Mouse (Mus musculus) intestine, embryonic 14.5 days (tissue): ENCODE measurements around the gene Fcf1. TPM values are rescaled to one million over a fixed set of nuclear protein-coding genes. Genes with fewer than 3 reads are reported as not detected.

ENCODE experiments used
- ATAC-seq: fragments of 200-750 bp; cut with Nextera tagmentation; replicated peaks from 2 replicates; pipeline ENCODE4 v1.8.0; 2017; ENCODE audit warnings: low read depth, moderate number of reproducible peaks, moderate TSS enrichment, moderate library complexity; ENCODE audit not compliant: low FRiP score, low TSS enrichment
- DNase-seq: peaks from one replicate; pipeline ENCODE4 v3.0.0-alpha.2; 2018; ENCODE audit warnings: low spot score
- H3K27ac ChIP-seq: fragments of 300-500 bp; sonication (generic); 2 replicates; pipeline ENCODE4 v1.5.1; 2014; ENCODE audit warnings: low read depth, mild to moderate bottlenecking, control low read depth
- H3K27me3 ChIP-seq: fragments of 300-500 bp; sonication (generic); replicated peaks from 2 replicates; pipeline ENCODE4 v1.6.1; 2014; ENCODE audit warnings: low read length, control low read depth; ENCODE audit not compliant: control insufficient read depth, insufficient read depth
- H3K36me3 ChIP-seq: fragments of 300-500 bp; sonication (generic); 2 replicates; pipeline ENCODE4 v1.6.1; 2014; ENCODE audit warnings: low read length, control low read depth; ENCODE audit not compliant: control insufficient read depth, insufficient read depth
- H3K4me1 ChIP-seq: fragments of 300-500 bp; sonication (generic); replicated peaks from 2 replicates; pipeline ENCODE4 v1.6.1; 2014; ENCODE audit warnings: low read length, control low read depth, mixed read lengths; ENCODE audit not compliant: control insufficient read depth, insufficient read depth
- H3K4me2 ChIP-seq: fragments of 300-500 bp; sonication (generic); 2 replicates; pipeline ENCODE4 v1.6.1; 2014; ENCODE audit warnings: low read length
- H3K4me3 ChIP-seq: fragments of 300-500 bp; sonication (generic); 2 replicates; pipeline ENCODE4 v1.5.1; 2014; ENCODE audit warnings: low read depth, low read length, control low read depth, mixed read lengths
- H3K9ac ChIP-seq: fragments of 300-500 bp; sonication (generic); 2 replicates; pipeline ENCODE4 v1.6.1; 2014; ENCODE audit warnings: mild to moderate bottlenecking, low read length
- H3K9me3 ChIP-seq: fragments of 300-500 bp; sonication (generic); 2 replicates; pipeline ENCODE4 v1.6.1; 2016; ENCODE audit warnings: low read length, control low read depth; ENCODE audit not compliant: control insufficient read depth
- WGBS: fragments of 180-500 bp; shearing (Covaris S2); extraction: QIAGEN DNeasy Blood & Tissue Kit; methylation state at CpG from one replicate; pipeline ENCODE4 v1.1.7; 2014; 5-methylcytosine and 5-hydroxymethylcytosine counted together
- polyA plus RNA-seq: library from polyadenylated mRNA; unstranded; fragments of >200 nt; fragmentation: Nextera tagmentation; extraction: Ambion mirVana; gene quantifications from 2 replicates; pipeline ENCODE4 v1.2.1, GENCODE M21; 2014

The Fcf1 gene
- polyA plus RNA-seq, 1 experiment from 2014 or later = 144 TPM

DNA sequence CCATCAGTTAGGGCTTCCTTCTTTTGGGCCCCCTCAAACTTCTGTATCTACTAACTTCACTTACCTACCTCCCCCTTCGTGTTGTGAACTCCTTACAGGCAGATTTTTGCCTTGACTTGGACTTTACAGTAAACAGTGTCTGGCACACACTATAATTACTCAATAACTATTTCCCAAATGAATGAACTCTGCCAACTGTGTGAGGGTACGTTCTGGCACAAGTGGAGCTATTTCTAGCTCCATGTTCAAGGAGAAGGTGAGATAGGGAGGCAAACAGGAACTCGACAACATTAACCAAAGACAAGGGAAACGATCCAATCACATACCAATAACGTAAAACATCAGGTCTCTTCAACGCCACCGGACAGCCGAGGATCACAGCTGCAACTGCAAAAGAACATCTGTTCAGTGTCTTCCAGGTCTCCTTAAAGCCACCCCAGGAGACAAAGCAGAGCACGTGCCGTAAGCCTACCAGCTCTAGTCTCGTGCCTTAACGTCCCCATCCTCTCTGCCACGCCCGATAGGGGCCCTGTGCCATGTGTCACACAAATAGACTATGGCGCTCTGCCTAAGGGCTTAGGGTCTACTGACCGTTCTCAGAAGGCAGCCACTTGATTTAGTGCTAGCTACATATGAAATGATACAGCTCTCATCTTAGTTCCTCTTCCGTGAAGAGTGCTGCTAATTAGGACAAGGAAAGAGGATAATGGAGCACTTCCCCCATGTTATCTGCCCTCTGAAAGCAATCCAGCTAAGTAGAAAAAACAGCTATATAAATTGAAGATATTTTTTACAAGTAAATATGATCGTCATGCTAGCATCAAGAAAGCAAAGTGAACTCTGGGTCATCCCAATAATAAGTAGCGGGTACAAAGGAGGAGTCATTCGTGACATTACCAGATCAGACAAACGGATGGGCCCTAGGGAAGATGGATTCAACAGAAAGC lies 27.4 kb upstream of the Fcf1 start:
- WGBS = 82% methylated on average over 21 of the region's 21 CpGs
- Histone ChIP-seq H3K27ac (no peak overlapping the region), H3K4me3 (no peak overlapping the region), H3K9ac (no peak overlapping the region), H3K4me1 (no peaks in the 10 kb centered on the region), H3K4me2 (no peak overlapping the region), H3K27me3 (no peaks in the 10 kb centered on the region), H3K36me3 (peaks cover 49% of the 10 kb centered on the region), H3K9me3 (no peaks in the 10 kb centered on the region)
- DNase-seq = no peak
- ATAC-seq = no peak

DNA sequence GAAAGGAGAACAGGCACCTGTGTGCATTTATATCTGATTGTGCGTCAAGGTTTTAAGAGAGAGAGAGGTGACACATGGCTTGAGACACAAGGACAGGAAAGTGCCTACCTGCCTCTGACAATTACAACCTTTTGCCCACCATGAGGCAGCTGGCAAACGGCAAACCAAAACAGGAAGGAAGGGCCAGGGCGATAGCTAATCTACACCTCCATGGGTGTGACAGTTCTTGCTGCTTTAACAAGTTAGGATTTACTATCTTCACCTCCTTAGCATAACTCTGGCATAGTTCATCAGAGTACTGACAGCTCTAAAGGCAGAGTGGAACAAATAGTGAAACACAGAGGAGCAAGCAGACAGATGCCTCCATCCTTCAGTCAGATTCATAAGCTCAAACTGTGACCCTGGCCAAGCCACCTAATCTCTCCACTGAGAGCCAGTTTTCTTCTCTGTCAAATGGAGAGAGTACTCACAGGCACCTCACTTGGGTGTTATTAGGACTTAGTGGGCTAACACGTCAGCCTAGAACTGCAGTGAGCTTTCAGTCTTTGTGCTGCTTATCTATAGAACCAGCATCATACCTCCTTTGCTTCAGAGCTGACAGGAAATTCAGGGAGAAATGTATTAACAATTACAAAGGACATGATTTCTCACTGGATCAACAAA lies 26.4 kb upstream of the Fcf1 start:
- H3K9me3 ChIP-seq = no peaks in the 10 kb centered on the region
- ATAC-seq (no peak), DNase-seq (no peak)
- no peaks in the 10 kb centered on the region for H3K27me3 ChIP-seq
- no peak overlapping the region for H3K4me3 ChIP-seq
- peaks cover 50% of the 10 kb centered on the region for H3K36me3 ChIP-seq
- H3K9ac ChIP-seq = no peak overlapping the region
- WGBS = 89% methylated on average over 4 of the region's 4 CpGs
- no peak overlapping the region for H3K27ac ChIP-seq
- no peaks in the 10 kb centered on the region for H3K4me1 ChIP-seq
- H3K4me2 ChIP-seq = no peak overlapping the region

DNA sequence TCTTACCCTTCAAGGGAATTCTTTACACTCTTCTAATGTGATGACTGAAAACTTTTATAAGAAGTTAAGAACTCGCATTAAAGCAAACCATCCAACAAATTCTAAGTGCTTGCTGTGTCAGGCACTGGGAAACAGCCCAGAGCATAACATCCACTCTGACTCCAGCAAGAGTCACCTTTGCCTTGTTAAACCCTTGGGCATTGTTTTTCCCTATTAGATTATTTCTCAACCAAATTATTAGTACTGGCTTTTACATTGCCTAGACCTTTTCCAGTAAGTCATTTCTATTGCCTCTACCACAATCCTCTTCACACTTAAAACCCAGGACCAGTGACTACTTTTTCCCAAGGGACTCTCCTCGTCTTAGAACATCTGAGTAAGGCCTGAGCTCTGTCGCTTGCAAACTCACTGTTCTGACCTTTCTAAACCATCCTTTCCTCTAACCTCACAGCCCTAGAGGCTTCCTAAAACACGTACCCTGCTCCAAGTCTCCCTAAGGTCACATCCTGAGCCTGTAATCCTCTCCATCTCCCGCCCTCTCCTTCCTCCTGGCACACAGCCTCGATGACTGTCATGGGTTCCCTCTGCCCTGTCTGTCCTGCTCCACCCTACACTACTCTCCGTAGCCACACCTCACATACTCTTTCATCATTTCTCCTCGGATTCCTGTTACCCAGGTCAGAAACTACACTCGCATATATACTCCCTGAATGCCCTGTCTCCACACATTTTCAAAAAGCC lies 25.7 kb upstream of the Fcf1 start:
- H3K27me3 ChIP-seq = no peaks in the 10 kb centered on the region
- H3K9me3 ChIP-seq = no peaks in the 10 kb centered on the region
- no peak overlapping the region for H3K4me2 ChIP-seq
- ATAC-seq (no peak), DNase-seq (no peak)
- H3K36me3 ChIP-seq = peaks cover 51% of the 10 kb centered on the region
- no peak overlapping the region for H3K27ac ChIP-seq
- no peak overlapping the region for H3K9ac ChIP-seq
- H3K4me3 ChIP-seq = no peak overlapping the region
- no peaks in the 10 kb centered on the region for H3K4me1 ChIP-seq
- WGBS = 89% methylated on average over 9 of the region's 9 CpGs

DNA sequence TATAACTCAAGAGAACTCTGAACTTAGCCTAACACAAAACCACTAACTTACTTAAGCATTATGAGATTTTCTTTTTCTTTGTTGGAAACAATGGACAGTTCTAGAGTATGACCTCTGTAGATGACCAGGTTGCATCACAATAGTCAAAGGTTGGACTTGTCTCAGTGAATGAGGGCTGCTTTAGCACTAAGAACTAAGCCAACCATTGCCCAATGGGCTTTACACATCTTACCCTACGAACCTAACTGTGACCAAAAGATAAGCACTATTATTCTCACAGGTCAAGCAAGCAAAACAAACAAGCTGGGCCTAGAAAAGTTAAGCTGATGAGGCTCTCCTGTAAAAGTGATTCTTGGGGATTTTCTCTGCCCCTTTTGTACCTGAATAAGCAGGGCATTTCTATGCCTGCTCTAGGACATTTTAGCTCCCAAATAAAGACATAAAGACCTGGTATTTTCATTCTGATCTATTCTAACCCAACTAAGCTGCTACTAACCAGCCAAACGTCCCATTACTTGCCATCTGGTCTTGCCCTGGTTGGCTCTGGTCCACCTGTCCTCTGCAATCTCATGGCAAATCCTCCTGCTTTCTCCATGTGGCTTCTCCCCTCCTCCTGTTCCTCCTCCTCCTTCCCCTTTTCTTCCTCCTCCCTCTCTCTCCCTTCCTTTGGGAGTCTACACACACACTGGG lies 22.7 kb upstream of the Fcf1 start:
- DNase-seq = no peak

DNA sequence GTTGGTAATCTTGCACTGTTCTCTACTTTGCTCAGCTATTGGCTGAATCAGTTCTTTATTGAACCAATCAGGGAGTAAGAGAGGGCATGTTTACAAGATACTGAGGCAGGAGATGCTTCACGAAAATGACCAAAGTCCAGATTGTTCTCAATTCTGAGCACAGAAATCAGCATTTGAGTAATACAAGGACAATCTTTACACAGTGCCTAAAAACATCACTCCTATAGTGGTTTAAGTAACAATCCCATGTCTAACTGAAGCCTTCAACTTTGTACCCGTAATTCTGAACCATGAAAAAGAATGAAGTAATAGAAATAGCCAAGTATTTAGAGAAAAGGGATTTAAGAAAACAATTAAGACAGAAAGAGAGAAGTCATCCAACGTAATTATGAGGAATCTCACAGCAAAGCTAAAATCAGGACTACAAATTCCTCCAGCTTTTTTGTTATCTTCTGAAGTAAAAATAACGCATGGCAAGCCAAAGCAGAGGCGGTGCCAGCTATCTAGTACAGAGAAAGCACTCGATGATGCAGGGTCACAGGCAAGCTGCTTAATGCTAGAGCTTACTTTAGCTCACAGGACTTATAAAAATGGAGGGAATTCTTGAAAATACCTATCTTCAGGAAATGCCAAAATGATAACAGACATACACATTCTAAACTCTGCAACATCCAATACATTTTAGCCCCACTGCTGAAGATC lies 22.0 kb upstream of the Fcf1 start:
- H3K4me2 ChIP-seq = no peak overlapping the region
- H3K9ac ChIP-seq = no peak overlapping the region
- ATAC-seq (no peak), DNase-seq (no peak)
- no peak overlapping the region for H3K27ac ChIP-seq
- H3K4me3 ChIP-seq = no peak overlapping the region
- 90% methylated on average over 6 of the region's 6 CpGs for WGBS
- H3K27me3 ChIP-seq = no peaks in the 10 kb centered on the region
- no peaks in the 10 kb centered on the region for H3K4me1 ChIP-seq
- no peaks in the 10 kb centered on the region for H3K9me3 ChIP-seq
- peaks cover 38% of the 10 kb centered on the region for H3K36me3 ChIP-seq

More for the DNA sequence above, 22.7 kb upstream of the Fcf1 start:
- peaks cover 38% of the 10 kb centered on the region for H3K36me3 ChIP-seq
- H3K9ac ChIP-seq = no peak overlapping the region
- H3K4me3 ChIP-seq = no peak overlapping the region
- ATAC-seq = no peak
- no peaks in the 10 kb centered on the region for H3K9me3 ChIP-seq
- WGBS = 79% methylated on average over 2 of the region's 2 CpGs
- no peak overlapping the region for H3K4me2 ChIP-seq
- H3K27ac ChIP-seq = no peak overlapping the region
- H3K4me1 ChIP-seq = no peaks in the 10 kb centered on the region
- no peaks in the 10 kb centered on the region for H3K27me3 ChIP-seq

DNA sequence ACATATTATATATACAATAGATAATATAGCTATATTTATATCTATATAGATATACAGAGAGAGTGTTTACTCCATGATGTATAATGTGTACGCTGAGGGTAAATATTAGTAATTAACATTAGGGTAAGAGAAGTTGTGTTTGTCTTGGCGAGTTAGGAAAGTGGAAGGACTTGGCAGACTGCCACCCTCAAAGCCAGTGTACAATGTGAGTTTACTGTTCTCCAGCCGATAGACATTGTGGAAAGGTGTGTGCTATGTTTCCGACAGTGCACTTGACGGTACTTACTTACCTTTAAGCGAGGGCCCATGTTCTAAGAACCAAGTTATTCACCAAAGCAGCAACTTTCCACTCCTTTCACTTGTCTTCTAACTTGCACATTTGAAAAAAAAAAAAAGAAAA lies 19.9 kb upstream of the Fcf1 start:
- ATAC-seq (no peak), DNase-seq (no peak)

DNA sequence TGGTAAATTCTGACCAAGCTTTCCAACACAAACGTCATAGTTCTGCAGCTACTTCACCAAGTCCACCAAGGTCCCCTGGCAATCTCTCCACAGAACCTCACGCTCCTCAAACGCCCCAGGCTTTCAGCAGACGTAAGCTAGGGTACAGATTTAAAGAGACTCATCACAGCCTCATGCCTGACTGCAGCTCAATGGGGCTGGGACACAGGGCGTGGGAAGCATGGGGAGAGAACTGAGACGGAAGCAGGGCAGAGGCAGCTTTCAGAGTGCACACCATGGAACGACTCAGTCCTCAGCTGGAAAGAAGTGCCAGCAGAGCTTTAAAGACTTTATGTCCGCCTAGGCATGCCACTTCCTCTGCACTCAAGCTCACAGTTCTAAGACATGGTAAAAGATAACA lies 19.2 kb upstream of the Fcf1 start:
- Histone ChIP-seq H3K4me1 (no peaks in the 10 kb centered on the region), H3K27ac (no peak overlapping the region), H3K4me2 (no peak overlapping the region), H3K27me3 (no peaks in the 10 kb centered on the region), H3K9me3 (no peaks in the 10 kb centered on the region), H3K9ac (no peak overlapping the region), H3K36me3 (peaks cover 25% of the 10 kb centered on the region), H3K4me3 (no peak overlapping the region)
- WGBS = 76% methylated on average over 8 of the region's 8 CpGs
- DNase-seq (no peak), ATAC-seq (no peak)

More for the DNA sequence above, 19.9 kb upstream of the Fcf1 start:
- H3K9ac ChIP-seq = no peak overlapping the region
- H3K4me1 ChIP-seq = no peaks in the 10 kb centered on the region
- no peaks in the 10 kb centered on the region for H3K9me3 ChIP-seq
- no peak overlapping the region for H3K4me3 ChIP-seq
- H3K4me2 ChIP-seq = no peak overlapping the region
- no peaks in the 10 kb centered on the region for H3K27me3 ChIP-seq
- H3K27ac ChIP-seq = no peak overlapping the region
- H3K36me3 ChIP-seq = peaks cover 30% of the 10 kb centered on the region
- 76% methylated on average over 6 of the region's 6 CpGs for WGBS

DNA sequence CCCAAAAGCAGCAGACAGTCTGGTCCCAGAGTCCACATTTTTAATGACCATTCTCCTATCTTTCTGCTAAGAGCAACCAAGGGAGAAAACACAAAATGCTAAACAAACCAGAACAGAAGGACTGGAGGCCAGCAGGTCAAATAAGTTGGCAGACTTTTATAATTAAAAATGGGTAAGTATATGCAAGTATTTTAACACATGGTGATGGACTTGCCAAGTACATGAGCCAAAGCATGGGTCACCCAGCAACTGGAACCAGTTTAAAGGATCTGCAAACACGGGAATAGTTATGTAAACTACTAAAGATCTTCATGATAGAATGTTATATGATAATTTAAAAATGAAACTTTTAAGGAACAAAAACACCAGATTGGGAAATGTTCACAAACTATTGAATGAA lies 18.3 kb upstream of the Fcf1 start:
- Histone ChIP-seq H3K27me3 (no peaks in the 10 kb centered on the region), H3K36me3 (peaks cover 20% of the 10 kb centered on the region), H3K27ac (no peak overlapping the region), H3K9ac (no peak overlapping the region), H3K4me2 (no peak overlapping the region), H3K9me3 (no peaks in the 10 kb centered on the region), H3K4me3 (no peak overlapping the region), H3K4me1 (no peaks in the 10 kb centered on the region)
- ATAC-seq = no peak
- no peak for DNase-seq
- 58% methylated on average over 1 of the region's 1 CpGs for WGBS
